Mouse (Mus musculus) cerebellum, adult 2 months (tissue): ENCODE data around the gene Sptssb.

Experiments used
- CTCF ChIP-seq: fragments of 200-500 bp; IDR thresholded peaks from 2 replicates; pipeline ENCODE4 v1.5.1; 2011; ENCODE audit warnings: low read depth, mild to moderate bottlenecking, control low read depth, low read length, moderate library complexity, borderline replicate concordance; ENCODE audit not compliant: insufficient read depth
- POLR2A ChIP-seq: fragments of 200-500 bp; IDR thresholded peaks from 2 replicates; pipeline ENCODE4 v1.6.1; 2011; ENCODE audit warnings: low read length, control low read depth, borderline replicate concordance; ENCODE audit not compliant: insufficient read depth

DNA sequence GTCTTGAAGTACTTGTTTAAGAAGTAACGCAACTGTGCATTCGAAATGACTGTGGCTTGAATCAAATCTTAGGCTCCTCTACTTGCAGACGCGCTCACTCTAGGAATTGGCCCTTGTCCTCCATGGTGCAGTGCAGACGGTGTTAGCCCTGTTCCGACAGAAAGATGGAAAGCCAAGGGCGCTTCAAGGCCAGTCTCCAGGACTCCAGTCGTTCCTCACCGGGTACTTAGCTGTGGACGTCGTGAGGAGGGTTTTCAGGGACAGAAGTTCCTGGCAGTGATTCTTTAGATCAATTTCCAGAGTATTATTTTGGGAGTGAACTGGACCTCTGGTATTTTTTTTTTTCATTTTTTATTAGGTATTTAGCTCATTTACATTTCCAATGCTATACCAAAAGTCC lies 35.8 kb upstream of the Sptssb start:
- TF ChIP-seq CTCF (no peak), POLR2A (no peak)
